Mouse (Mus musculus) left cerebral cortex, adult 8-10 months (tissue): ENCODE measurements around the gene Lpin2. TPM values are rescaled to one million over a fixed set of nuclear protein-coding genes. Genes with fewer than 3 reads are reported as not detected.
A peak's percentile ranks its signal among the peaks of the same experiment; 100 is the strongest.

Experiments
- DNase-seq, 2 experiments: peaks; one replicate each; pipeline ENCODE4 v3.0.0; 2022; ENCODE audit warnings: low spot score in 2 of 2
- total RNA-seq, 4 experiments: library from RNA; stranded (reverse); gene quantifications; 2 replicates each; pipeline ENCODE4 v1.2.4; 2022

Gene Lpin2
- total RNA-seq, 4 experiments from 2014 or later, result 72.6 to 86.2 (median 78.6) TPM

DNA sequence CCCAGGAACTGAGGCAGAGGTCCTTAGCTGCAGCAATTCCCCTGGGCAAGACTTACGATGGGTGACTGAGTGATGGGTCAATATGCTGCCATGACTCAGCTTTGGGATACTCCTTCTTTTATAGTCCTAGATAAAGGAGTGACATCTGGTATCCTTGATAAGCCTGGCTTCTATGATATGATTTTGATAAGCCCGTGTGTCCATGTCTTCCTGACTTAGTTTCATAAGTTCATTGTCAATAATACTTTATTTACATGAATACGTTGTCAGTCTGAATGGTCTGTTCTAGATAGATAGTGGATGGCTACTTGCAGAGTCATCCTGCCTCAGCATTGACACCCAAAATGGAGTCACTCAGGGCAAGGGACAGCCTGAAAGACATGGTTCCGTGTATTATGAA, 11.2 kb upstream of the Lpin2 start:
- DNase-seq, result no peak

DNA sequence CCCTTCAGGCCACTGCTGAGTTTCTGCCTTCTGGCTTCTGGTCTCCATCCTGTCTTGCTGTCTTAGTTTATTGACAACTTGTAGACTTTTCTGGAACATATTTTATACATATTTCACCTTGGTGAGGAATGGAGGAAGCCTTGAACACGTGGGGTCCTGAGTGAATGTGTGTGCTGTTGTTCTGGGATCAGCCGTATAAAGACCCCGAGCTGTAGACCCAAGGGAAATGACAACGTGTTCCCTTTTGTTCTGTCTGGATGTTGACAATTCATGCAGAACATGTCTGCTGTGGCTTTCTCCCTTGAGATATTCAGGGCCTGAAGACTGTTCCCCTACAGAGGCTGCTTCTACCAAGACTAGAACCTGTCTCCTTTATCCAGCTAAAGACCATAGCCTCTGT, 5.0 kb upstream of the Lpin2 start:
- DNase-seq, result no peak

DNA sequence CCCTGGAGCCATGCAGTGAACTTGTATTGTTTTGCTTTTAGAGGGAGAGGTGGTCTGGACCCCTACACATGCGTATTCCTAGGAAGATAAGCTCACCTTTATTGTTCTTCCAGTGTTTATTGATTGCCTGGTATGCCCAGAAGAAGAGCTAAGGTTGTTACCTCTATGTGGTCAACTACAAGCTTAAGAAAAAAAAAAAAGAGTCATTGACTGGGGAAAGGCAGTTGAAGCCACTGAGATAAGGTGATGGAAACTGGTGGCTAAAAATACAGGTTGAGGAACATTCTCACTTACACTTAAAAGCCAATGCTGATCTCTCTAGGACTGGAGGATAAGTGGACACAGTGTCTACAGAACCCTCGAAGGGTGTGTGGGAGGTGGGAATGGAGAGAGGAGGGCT, 4.4 kb upstream of the Lpin2 start:
- no peak for DNase-seq

DNA sequence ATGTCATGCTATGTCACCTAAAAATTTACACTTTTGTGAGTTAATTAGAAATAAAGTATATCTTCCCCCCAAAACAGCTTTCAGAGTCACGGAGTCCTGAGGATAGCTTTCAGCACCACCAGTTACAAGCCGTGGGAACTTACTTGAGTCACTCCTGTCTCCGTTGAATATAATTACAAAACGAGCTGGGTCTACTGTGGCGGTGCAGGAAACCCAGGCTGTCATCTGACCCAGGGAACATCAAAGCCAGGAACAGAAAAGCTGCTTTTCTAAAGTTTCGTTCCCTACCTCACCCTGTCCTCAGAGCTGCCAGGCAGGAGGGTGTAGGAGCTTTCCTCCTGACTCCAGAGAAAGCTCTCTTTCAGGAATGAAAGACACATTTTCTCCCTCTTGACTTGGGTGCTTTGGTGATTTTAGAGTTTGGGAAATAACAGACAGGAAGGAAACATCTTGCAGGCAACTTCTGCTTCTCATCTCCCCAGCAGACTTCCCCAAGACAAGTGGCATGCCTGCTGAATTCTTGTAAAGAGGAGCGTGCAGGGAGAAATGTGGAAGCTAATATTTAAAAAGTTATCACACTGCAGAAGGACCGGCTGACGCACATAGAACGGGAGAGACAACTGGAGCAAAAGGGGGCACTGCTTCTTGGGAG, 3.7 kb upstream of the Lpin2 start:
- no peak for DNase-seq

DNA sequence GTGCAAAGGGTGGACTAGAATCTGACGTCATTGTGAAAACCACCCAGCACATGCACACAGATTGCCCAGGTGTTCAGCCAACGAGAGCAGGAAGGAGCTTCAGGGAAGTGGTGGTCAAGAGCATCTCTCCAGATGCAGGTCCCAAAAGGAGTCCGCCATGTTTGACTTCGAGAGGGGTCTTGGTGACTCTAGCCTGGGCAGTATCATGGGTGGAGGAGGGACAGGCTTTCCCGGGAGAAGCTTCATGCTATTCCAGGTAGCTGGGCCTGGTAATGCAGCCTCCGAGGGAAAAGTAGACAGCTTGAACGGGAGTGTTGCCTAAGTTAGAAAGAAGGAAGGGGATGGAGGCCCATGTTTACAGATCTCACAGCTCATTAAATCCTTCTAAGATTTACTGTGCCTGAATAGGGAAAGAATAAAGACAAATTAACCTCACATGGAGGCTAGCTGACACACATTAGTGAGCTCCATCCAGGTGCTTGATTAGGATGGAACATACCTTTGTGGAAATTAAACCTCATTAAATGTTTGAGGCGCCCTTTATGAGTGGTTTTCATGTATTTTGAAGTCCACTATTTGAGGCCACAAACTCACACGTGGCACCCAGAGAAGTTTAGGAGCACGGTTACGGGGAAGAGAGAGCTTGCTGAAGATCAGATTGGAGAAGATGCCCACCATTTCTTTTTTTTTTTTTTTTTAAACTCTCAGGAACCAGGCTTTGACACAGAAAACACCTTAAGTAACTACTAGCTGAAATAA, 2.6 kb upstream of the Lpin2 start:
- no peak for DNase-seq

DNA sequence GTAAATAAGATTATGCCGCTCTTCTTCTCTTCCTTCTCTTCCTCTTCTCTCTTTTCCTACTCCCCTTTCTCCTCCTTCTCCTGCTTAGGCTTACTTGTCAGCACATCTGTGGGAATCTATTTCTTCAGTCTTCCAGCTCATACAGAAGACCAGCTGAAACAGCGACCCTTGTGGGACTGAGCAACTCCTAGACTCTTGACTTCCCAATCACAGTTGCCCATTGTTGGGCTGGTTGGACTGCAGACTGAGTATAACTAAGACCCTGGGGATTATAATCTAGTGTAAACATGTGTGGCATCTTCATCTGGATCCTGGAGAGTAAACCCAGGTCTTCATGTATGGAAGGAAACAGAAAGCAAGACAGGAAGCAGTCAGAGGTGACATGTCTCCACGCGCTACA, 1.8 kb upstream of the Lpin2 start:
- DNase-seq, result no peak

DNA sequence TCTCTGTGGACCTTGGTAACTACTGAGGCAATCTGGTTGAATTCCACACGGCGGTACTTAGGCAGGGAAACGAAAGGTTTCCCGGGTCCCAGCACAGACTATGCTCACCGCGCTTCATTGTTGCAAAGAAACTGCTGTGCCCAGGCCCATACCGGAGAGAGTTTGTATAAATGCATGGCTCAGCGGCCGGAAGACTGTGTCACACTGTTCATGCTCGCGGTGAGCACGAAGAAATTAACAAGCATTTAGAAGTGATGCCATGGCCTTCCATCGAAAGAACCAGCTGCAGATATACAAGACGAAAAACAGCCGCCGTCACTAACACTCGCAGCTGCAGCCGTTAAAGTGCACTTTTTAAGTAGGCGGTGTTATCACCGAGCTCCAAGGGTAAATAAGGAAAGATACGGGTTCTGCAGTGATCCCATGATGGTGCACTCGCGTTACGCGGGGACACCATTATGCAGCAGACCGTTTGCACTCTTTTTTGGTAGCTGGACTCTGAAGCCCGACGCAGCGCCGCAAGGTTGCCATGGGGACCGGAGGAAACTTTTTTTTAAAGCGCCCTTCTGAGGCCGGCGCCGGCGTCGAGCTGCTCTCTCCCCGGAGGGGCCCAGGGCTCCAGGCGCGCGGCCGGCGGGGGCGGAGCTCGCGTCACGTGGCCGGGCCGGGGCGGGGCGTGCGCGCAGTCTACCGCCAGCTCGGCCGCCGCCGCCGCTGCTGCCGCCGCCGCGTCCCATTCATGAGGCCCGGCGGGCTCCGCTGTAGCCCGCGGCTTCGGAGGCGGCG, 704 bp downstream of the Lpin2 start:
- DNase-seq, result peak; percentile 80 to 89

DNA sequence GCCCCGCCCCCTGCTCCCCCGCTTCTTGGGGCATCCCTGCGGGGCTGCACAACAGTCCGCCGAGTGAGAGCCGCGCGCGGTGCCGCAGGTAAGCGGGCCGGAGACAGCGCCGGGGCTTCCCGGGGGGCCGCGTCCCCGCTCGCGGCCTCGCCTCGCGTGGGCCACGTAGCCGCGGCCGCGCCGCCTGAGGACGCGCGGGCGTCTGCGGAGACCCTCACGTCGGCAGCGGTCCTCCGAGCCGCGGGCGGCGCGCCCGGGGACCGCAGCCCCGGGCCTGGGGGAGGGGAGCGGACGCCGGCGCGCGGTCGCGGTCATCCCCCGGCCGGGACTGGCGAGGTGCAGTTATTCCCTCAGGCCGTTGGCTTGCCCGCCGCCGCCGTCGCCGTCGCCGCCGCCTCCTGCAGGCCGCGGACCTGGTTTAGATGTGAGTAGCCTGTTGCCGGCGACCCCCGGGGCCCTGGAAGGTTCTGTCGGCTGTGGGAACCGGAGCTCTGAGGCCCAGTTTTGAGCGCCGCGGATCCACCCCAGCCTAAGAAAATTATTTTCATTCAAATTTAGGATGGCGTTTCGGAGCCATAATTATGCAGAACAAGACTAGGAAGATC, 1.4 kb downstream of the Lpin2 start:
- DNase-seq, result no peak

DNA sequence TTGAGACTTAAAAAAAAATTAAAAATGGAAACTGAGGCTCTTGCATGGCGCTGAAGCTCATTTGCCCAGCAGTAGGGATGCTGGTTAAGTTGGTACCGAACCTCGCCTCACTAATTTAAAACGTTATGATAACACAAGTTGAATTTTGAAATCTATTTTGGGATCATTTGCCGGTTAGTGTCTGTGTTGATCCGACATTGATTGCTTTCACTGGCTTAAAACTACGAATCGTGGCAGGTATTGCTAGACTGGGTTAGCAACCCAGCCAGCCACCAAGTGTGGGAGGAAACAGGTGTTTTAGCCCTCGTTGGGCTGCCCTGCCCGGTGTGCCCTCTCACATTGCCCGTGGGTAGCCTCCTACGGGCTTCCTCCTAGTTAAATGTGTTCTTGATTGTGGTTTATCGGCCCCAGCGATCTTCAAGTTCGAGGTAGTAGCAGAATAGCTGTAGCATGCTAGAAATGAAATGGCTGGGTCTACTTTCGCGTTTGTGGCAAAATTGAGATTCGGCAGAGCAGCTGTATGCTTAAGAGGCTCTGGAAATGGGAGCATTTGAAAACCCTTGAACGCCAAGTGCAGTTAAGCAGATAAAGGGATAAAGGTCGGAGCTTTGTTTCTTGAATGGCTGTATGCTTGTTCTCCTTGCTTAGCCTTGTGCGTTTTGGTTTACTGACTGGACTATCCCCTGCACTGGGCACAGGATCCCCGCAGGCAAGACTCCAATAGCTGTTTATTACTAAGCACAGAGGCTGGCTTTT, 2.2 kb downstream of the Lpin2 start:
- peak in 1 of 2 experiments; percentile 28 for DNase-seq

DNA sequence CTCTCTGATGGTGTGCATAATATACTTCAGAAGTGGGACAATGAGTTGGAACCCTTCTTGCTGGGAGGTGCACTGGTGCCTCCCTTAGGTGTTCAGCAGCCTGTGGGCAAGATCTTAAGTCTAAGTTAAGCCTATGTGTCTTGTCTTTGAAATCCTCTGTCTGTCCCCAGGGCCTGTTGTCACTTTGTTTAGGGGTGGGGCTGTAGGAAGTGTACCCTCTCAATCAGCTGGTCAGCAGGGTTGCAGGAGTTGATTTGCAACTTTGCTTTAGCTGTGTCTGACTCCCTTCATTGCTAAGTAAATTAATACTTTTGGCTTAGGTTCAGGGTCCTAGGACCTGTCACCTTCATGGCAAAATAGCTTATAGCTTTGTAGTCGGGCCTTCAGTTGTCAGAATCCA, 3.0 kb downstream of the Lpin2 start:
- DNase-seq, result no peak

DNA sequence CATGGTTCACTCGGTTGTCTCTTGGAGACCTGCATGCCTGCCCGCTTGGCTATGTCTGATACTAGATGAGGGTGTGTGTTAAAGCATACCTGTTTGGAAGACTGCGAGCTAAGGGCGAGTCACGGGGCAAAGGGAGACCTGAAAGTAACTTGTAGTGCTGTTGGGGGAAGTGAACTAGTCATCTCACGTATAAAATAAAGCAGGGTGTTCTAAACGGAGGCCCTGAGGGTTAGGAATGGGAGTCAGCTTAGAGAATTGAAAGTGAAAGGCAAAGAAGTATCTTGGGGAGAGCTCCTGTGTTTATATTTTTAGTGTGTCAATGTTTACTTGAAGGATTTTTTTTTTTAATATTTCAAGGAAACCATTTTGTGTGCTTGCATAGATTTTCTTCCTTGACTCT, 8.2 kb downstream of the Lpin2 start:
- DNase-seq, result no peak

DNA sequence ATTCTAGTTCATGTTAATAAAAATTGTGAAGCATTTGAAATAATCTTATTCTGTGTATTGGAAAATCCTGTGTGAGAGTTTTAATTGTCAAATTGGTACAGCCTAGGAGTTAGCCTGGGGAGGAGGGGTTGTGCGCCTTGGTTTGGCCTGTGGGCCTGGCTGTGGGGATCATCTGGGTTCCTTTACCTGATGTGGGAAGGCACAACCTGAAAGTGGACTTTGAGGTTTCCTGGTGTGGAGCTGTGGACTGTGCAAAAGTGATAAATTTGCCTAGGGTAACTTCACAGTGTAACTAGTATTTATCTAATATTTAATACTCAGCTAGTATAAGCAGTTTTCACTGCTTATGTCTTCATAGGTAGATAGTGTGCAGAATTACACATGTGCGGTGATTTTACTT, 8.7 kb downstream of the Lpin2 start:
- DNase-seq, result no peak

DNA sequence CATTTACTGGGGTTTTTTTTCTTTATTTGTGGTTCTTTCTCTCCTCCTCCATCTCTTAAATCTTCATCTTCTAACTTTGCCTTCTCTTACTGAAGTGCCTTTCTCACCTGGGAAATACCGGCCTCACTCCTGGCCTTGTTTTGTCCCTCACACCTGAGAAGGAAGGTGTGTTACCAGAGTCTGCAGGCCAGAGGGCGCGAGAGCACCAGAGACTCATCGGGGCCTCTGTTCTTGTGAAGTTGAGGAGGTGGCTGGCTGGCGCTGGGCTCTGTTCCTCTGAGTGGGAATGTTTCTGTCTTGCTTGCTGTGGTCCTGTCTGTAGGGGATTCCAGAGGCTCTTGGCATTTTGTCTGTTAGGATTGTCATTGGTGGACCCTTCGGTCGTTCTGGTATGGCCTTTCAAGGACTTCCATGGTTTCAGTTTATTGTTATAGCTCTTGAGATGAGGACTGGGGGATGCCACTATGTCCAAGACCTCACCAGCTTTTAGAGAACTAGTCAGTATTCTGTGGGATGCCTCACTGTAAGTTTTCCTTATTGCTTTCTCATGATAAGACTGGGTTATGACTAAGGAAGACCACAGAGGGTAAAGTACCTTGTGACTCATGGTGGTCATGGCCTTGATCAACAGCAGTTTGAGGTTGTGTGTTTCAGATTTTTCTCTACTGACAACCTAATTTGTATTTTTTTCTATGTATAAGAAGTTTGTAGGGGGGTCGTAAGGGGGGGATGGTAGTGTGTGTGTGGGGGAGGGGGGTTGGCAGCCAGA, 9.5 kb downstream of the Lpin2 start:
- DNase-seq, result no peak

DNA sequence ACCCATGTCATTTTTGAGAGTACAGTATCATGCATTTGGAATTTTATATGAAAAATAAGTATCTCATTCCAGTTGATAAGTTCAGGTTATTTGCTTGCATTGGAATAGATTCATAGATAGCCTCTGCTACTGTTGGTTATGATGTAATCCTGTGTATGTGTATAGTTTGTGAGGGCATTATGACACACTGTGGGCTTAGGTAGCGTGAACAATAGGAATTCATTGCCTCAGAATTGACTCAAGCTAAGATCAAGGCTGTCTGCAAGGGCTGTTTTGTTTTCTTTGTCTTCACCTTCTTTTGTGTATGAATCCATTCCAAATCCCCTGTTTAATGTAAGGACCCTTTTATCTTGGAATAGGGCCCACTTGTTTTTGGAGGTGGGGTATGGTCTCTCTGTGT, 10.7 kb downstream of the Lpin2 start:
- no peak for DNase-seq

DNA sequence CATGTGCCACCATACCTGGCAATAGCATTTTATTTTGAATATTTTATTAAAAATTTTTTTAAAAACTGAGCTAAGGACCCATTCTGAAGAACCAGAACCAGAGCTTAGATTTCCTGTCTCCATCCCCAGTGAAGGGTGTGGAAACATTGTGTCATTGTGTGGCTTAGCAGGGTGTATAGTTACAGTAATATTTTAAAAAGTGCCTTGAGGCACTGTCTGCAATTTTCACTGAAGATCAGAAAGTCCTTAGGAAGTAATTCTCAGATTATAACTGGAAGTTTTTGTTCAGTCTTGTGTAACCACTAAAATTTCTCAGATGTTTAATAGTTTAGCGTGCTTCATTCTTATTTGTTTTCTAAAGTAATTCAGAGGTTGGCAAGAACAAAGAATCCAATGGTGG, 11.1 kb downstream of the Lpin2 start:
- DNase-seq, result no peak

DNA sequence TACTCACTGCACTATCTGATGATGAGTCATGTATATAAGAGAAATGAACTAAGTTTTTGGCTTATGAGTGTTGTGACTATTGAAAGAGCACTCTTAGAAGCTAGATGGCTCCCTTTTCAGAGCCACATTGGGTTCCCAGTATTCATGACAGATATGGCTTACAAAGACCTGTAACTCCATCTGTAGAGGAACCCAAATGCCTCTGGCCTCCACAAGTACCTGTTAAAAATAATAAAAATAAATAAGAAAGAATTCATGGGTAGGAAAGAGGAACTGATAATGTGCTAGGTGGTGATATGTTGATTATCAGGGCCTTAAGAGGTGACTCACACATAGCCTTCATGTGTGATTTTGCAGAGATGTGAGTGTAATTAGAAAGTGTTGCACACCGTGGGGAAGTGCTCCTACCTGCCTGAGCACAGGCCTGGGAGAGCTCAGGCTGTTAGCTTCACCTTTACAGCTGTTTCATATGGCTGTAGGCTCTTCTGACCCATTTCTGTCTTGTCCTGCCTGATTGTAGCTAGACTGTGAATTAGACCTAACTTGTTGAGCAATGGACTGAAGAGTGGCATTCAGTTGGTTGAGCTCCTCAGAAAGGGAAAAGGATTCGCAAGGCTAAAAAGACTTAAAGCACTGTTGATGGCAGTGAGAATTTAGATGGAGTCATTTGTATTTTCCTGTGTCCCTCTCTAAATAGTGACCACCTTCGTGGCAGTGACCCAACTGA, 12.7 kb downstream of the Lpin2 start:
- no peak for DNase-seq

DNA sequence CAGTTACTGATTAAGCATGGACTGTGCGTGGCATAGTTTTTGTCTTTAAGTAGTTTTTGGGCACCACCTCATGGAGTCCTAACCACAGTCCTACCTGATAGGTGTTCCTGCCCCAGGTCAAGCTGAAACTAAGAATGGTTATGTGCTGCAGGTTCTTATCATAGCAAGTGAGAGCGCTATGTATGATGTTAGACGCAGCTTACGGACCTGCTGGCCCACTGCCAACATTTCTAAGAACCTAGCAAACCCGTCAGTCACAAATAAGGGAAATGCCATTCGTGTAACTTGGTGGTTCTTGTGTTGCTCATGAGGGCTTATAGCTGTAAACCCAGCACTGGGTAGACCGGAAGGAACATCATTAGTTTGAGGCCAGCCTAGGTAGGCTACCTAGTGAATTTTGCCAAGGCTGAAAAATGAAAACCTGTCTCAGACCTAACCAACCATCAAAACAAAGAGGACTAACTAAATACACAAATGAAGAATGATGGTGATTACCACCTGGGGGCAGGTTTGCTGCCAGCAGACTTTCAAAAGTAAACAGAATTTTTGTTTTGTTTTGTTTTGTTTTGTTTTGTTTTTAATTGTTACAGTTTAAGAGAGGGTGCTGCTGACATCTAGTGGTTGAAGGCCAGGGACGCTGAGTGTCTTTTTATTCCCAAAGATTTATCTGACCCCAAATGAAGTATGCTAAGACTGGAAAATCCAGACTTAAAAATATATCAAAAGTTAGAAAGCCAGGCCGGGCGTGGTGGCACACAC, 13.5 kb downstream of the Lpin2 start:
- no peak for DNase-seq

DNA sequence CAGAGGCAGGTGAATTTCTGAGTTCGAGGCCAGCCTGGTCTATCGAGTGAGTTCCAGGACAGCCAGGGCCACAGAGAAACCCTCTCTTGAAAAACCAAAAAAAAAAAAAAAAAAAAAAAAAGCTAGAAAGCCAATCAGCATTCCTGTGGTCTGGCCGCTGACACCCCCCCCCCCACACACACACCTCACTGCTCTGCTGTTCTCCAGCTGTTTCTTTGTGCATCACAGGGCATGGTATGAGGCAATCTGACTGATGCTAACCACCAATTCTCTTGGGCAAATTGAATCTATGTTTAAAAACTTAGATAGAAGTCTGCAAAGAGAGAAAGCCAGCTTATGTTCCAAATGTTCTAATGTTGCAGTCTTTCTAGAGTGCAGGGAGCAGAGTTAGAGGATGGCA, 14.1 kb downstream of the Lpin2 start:
- DNase-seq, result no peak

DNA sequence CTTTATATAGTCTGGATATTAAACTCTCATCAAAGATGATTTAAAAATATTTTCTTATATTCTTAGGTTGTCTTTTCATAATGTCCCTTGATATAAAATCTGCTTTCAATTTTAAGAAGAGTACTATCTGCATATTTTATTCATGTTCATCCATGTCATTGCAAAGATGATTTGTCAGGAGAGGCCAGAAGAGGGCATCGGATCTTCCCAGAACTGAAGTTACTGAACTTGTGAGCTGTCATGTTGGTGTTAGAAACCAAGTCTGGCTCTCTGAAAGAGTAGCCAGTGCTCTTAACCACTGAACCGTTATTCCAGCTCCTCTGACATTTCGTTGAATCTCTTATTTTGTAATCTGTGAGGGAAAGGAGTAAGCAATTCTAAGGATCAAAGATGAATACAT, 17.0 kb downstream of the Lpin2 start:
- no peak for DNase-seq
